Mouse (Mus musculus): ENCODE measurements around the gene Gm28778. TPM values are rescaled to one million over a fixed set of nuclear protein-coding genes. Genes with fewer than 3 reads are reported as not detected.
A peak's percentile ranks its signal among the peaks of the same experiment; 100 is the strongest.
"Not testable (repeated sequence)": the region's sequence is repeated elsewhere in the genome, so short reads cannot be mapped to it uniquely, and the experiment has no call there.

The Gm28778 gene
- polyA plus RNA-seq, 1 experiment from 2014 or later = not detected

- no peak for ATAC-seq (ENCODE audit: low FRiP score)
- Histone ChIP-seq H3K27me3 (replicated peaks) (no peaks in the 10 kb centered on the region), H3K27ac (replicated peaks) (no peak overlapping the region), H3K4me1 (no peaks in the 10 kb centered on the region), H3K36me3 (peaks cover 8% of the 10 kb centered on the region), H3K4me2 (no peak overlapping the region), H3K4me3 (replicated peaks) (no peak overlapping the region), H3K9me3 (replicated peaks) (no peaks in the 10 kb centered on the region), H3K9ac (replicated peaks) (no peak overlapping the region)
- WGBS = 96% methylated on average over 5 of the region's 5 CpGs
Observed at GRCm38 (mm10) chr1:53324827-53325494, 28.1 kb downstream of the Gm28778 start.

- 86% methylated on average over 5 of the region's 5 CpGs for WGBS
Observed at GRCm38 (mm10) chr1:53333527-53333926, 36.6 kb downstream of the Gm28778 start.

GRCm38 (mm10) chr1:53335465-53335864 is 38.6 kb downstream of the Gm28778 start:
- Histone ChIP-seq H3K27ac (replicated peaks) (no peak overlapping the region), H3K36me3 (peaks cover 3% of the 10 kb centered on the region; the same call in 1 of the 2 replicates), H3K4me1 (no peaks in the 10 kb centered on the region), H3K4me3 (replicated peaks) (no peak overlapping the region), H3K4me2 (no peak overlapping the region), H3K27me3 (replicated peaks) (no peaks in the 10 kb centered on the region), H3K9ac (replicated peaks) (no peak overlapping the region), H3K9me3 (replicated peaks) (peaks cover 3% of the 10 kb centered on the region; the same call in 1 of the 2 replicates)
- no peak for ATAC-seq (ENCODE audit: low FRiP score)

More at GRCm38 (mm10) chr1:53333527-53333926, 36.6 kb downstream of the Gm28778 start:
- H3K36me3 ChIP-seq; H3K9ac ChIP-seq (replicated peaks); H3K4me2 ChIP-seq; ATAC-seq (ENCODE audit: low FRiP score); H3K9me3 ChIP-seq (replicated peaks); H3K4me3 ChIP-seq (replicated peaks); H3K27me3 ChIP-seq (replicated peaks); H3K27ac ChIP-seq (replicated peaks); H3K4me1 ChIP-seq: not testable (repeated sequence)

GRCm38 (mm10) chr1:53337403-53337802 is 40.5 kb downstream of the Gm28778 start:
- H3K9me3 ChIP-seq (replicated peaks) = peaks cover 15% of the 10 kb centered on the region; the same call in 1 of the 2 replicates
- H3K9ac ChIP-seq (replicated peaks); H3K27ac ChIP-seq (replicated peaks); ATAC-seq (ENCODE audit: low FRiP score); H3K4me3 ChIP-seq (replicated peaks); H3K4me1 ChIP-seq; H3K27me3 ChIP-seq (replicated peaks); H3K4me2 ChIP-seq: not testable (repeated sequence)
- 72% methylated on average over 2 of the region's 2 CpGs for WGBS
- peaks cover 21% of the 10 kb centered on the region for H3K36me3 ChIP-seq

- Histone ChIP-seq H3K9ac (replicated peaks) (no peak overlapping the region), H3K27me3 (replicated peaks) (no peaks in the 10 kb centered on the region), H3K4me1 (no peaks in the 10 kb centered on the region), H3K36me3 (peaks cover 50% of the 10 kb centered on the region), H3K27ac (replicated peaks) (no peak overlapping the region), H3K4me2 (no peak overlapping the region), H3K9me3 (replicated peaks) (peaks cover 15% of the 10 kb centered on the region; the same call in 1 of the 2 replicates), H3K4me3 (replicated peaks) (no peak overlapping the region)
- ATAC-seq (ENCODE audit: low FRiP score) = no peak
- 99% methylated on average over 2 of the region's 2 CpGs for WGBS
Observed at GRCm38 (mm10) chr1:53341071-53341470, 44.2 kb downstream of the Gm28778 start.

GRCm38 (mm10) chr1:53352327-53353261 is 55.7 kb downstream of the Gm28778 start, which contains the start of the genes Asdurf, Gm28551 and Asnsd1:
Gene Asdurf (minus strand): TSS chr1:53352619.
Gene Gm28551 (minus strand): TSS chr1:53352667.
Gene Asnsd1 (minus strand): TSS chr1:53352752.
- H3K36me3 ChIP-seq = peaks cover 14% of the 10 kb centered on the region

GRCm38 (mm10) chr1:53358988-53359387 is 62.1 kb downstream of the Gm28778 start:
- no peaks in the 10 kb centered on the region for H3K27me3 ChIP-seq (replicated peaks)
- ATAC-seq (ENCODE audit: low FRiP score) = no peak
- no peak overlapping the region for H3K9ac ChIP-seq (replicated peaks)
- H3K27ac ChIP-seq (replicated peaks) = no peak overlapping the region
- H3K36me3 ChIP-seq = no peaks in the 10 kb centered on the region
- H3K4me3 ChIP-seq (replicated peaks) = no peak overlapping the region
- H3K9me3 ChIP-seq (replicated peaks) = no peaks in the 10 kb centered on the region
- H3K4me2 ChIP-seq = no peak overlapping the region
- no peaks in the 10 kb centered on the region for H3K4me1 ChIP-seq

More at GRCm38 (mm10) chr1:53352327-53353261, 55.7 kb downstream of the Gm28778 start, which contains the start of the genes Asdurf, Gm28551 and Asnsd1:
- Histone ChIP-seq H3K27ac (replicated peaks) (peak within 1 kb of the TSS; percentile 93), H3K4me2 (peak within 1 kb of the TSS; percentile 56), H3K4me3 (replicated peaks) (peak within 1 kb of the TSS; percentile 90), H3K4me1 (peaks cover 9% of the 10 kb centered on the region), H3K27me3 (replicated peaks) (no peaks in the 10 kb centered on the region), H3K9ac (replicated peaks) (peak within 1 kb of the TSS; percentile 96), H3K9me3 (replicated peaks) (no peaks in the 10 kb centered on the region)
- WGBS = 0% methylated on average over 44 of the region's 44 CpGs
- ATAC-seq (ENCODE audit: low FRiP score) = peak; percentile 100

Other genes with a start within 250 kb of the Gm28778 start
- 0.74 and 0.81 TPM in 2 replicates for gene Mstn, start 235.5 kb upstream of the Gm28778 start, polyA plus RNA-seq (2015; fragmentation: Nextera tagmentation; extraction: Ambion mirVana)
- gene 1700019A02Rik, start 109.5 kb upstream of the Gm28778 start, polyA plus RNA-seq (2015; fragmentation: Nextera tagmentation; extraction: Ambion mirVana) = not detected in 2 replicates
- gene Pms1, start 93 bp upstream of the Gm28778 start, polyA plus RNA-seq (2015; fragmentation: Nextera tagmentation; extraction: Ambion mirVana) = 10.1 and 13.4 TPM in 2 replicates
- 42.7 and 45.2 TPM in 2 replicates for gene Ormdl1, start within 50 bp of the Gm28778 start, polyA plus RNA-seq (2015; fragmentation: Nextera tagmentation; extraction: Ambion mirVana)
- 21.3 and 21.8 TPM in 2 replicates for gene Osgepl1, start 16.5 kb downstream of the Gm28778 start, polyA plus RNA-seq (2015; fragmentation: Nextera tagmentation; extraction: Ambion mirVana)
- gene Asdurf, start 55.5 kb downstream of the Gm28778 start, polyA plus RNA-seq (2015; fragmentation: Nextera tagmentation; extraction: Ambion mirVana) = 8.9 and 12.0 TPM in 2 replicates
- gene Gm28551, start 55.6 kb downstream of the Gm28778 start, polyA plus RNA-seq (2015; fragmentation: Nextera tagmentation; extraction: Ambion mirVana) = 2.3 and 3.1 TPM in 2 replicates
- 57.3 and 61.2 TPM in 2 replicates for gene Asnsd1, start 55.6 kb downstream of the Gm28778 start, polyA plus RNA-seq (2015; fragmentation: Nextera tagmentation; extraction: Ambion mirVana)